Mouse (Mus musculus) lung, postnatal 0 days (tissue): Measurements from ENCODE around the gene Ttll5.

ENCODE experiments used
- CTCF ChIP-seq: IDR thresholded peaks from 2 replicates; pipeline ENCODE4 v1.5.1; 2016; ENCODE audit warnings: antibody characterized with exemption, mild to moderate bottlenecking
- EP300 ChIP-seq: IDR thresholded peaks from 2 replicates; pipeline ENCODE4 v1.6.1; 2016; ENCODE audit warnings: antibody characterized with exemption, mild to moderate bottlenecking, control low read depth

- no peak for TF ChIP-seq CTCF
- no peak for TF ChIP-seq EP300
Measured at GRCm38 (mm10) chr12:86102686-86103085, 278.2 kb downstream of the Ttll5 start.
